Mouse (Mus musculus) bone marrow macrophage, adult 2 months (primary cell): ENCODE measurements at regions not wholly inside any gene's neighbourhood (a gene's known extent, or its start where the extent isn't known, plus 50 kb on each side); places are given as distances from the start of the nearest gene placed in this dataset.

Experiments
- H3K27ac ChIP-seq: 2 replicates; pipeline ENCODE4 v1.5.1; 2012; ENCODE audit warnings: low read depth, low read length; ENCODE audit not compliant: insufficient read depth
- H3K4me1 ChIP-seq: 2 replicates; pipeline ENCODE4 v1.6.1; 2012; ENCODE audit warnings: low read length; ENCODE audit not compliant: control insufficient read depth, insufficient read depth
- H3K4me3 ChIP-seq: 2 replicates; pipeline ENCODE4 v1.5.1; 2012; ENCODE audit warnings: mild to moderate bottlenecking, low read length, moderate library complexity; ENCODE audit not compliant: insufficient read depth
- CTCF ChIP-seq: IDR thresholded peaks from 2 replicates; pipeline ENCODE4 v1.5.1; 2012; ENCODE audit warnings: low read depth, mild to moderate bottlenecking, low read length, moderate library complexity
- POLR2A ChIP-seq: IDR thresholded peaks from 2 replicates; pipeline ENCODE4 v1.6.1; 2012; ENCODE audit warnings: mild to moderate bottlenecking, low read depth, low read length, borderline replicate concordance

- TF ChIP-seq POLR2A (no peak), CTCF (no peak)
- Histone ChIP-seq H3K4me3 (no peak overlapping the region), H3K4me1 (no peaks in the 10 kb centered on the region), H3K27ac (no peak overlapping the region)
These were observed 72.7 kb upstream of the Pax2 start for GRCm38 (mm10) chr19:44683191-44683590.

DNA sequence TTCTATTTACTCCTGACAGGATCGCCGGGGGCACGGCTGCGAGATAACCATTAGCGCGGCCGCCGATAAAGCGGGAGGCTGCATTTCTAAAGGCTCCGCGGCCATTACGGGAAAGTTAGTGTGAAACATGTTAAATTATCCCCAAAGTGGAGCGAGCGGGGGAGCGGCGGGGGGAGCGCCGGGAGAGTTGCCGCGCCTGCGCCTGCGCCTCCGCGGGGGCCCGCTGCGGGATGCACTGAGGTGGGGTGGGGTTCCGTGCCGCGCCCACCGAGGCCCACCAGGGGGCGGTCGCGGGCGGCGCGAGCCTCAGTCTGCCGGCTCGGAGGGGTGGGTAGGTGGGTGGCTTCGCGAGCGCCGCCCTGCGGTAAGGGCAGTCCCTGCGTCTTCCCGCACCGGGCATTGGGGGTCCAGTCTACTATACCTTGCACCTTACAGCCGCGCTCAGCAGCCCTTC lies 71.8 kb upstream of the Pax2 start:
- Histone ChIP-seq H3K27ac (no peak overlapping the region), H3K4me1 (no peaks in the 10 kb centered on the region), H3K4me3 (no peak overlapping the region)

GRCm38 (mm10) chr19:44686061-44686460 lies 69.8 kb upstream of the Pax2 start:
- TF ChIP-seq POLR2A (no peak), CTCF (no peak)

More for the DNA sequence above, 71.8 kb upstream of the Pax2 start:
- TF ChIP-seq POLR2A = no peak
- TF ChIP-seq CTCF = 0 out of 2 replicates have a peak, but pooled peaks have one; percentile 24

GRCm38 (mm10) chr19:44692396-44692795 lies 63.4 kb upstream of the Pax2 start:
- Histone ChIP-seq H3K27ac (no peak overlapping the region), H3K4me3 (no peak overlapping the region), H3K4me1 (no peaks in the 10 kb centered on the region)
- no peak for TF ChIP-seq CTCF
- TF ChIP-seq POLR2A = no peak

More at GRCm38 (mm10) chr19:44686061-44686460, 69.8 kb upstream of the Pax2 start:
- Histone ChIP-seq H3K27ac (no peak overlapping the region), H3K4me1 (no peaks in the 10 kb centered on the region), H3K4me3 (no peak overlapping the region)

DNA sequence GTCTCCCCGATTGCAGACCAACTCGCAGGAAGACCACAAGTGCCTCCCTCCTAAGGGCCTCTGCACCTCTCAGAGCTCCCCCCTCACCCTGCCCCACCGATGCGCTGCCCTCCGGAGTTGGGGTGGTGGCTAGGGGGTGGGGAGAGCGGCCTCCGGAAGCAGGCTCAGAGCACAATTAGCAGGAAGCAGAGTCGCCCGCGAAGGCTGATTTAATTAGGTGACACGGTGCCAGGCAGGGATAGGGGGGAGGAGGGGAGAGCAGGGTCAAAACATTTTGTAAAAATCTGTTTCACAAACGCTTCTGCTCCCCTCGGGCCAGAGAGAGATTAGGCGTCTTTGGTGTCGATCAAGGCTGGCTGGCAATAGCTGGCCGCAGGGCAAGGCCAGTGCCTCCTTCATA lies 63.0 kb upstream of the Pax2 start:
- Histone ChIP-seq H3K27ac (no peak overlapping the region), H3K4me1 (no peaks in the 10 kb centered on the region), H3K4me3 (no peak overlapping the region)
- TF ChIP-seq CTCF (no peak), POLR2A (no peak)

DNA sequence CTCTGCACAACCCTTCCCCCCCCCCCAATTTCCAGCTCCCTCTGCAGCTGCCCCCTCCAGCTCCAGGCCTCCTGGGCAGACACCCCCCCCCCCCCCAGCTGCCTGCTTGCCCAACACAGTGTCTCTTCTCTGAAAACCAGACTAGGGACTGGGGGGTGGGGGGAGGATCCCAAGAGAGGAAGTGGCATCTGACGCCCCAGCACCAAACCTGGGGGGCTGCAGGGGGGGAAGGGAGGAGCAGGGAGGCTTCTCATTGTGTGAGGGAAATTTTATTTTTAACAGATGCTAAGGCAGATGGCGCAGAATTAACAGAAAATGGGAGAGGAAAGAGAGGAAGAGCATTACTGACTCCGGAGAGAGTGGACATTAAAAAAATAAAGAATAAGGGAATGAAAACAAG lies 60.5 kb upstream of the Pax2 start:
- Histone ChIP-seq H3K27ac (no peak overlapping the region), H3K4me3 (no peak overlapping the region), H3K4me1 (no peaks in the 10 kb centered on the region)
- TF ChIP-seq POLR2A = no peak

DNA sequence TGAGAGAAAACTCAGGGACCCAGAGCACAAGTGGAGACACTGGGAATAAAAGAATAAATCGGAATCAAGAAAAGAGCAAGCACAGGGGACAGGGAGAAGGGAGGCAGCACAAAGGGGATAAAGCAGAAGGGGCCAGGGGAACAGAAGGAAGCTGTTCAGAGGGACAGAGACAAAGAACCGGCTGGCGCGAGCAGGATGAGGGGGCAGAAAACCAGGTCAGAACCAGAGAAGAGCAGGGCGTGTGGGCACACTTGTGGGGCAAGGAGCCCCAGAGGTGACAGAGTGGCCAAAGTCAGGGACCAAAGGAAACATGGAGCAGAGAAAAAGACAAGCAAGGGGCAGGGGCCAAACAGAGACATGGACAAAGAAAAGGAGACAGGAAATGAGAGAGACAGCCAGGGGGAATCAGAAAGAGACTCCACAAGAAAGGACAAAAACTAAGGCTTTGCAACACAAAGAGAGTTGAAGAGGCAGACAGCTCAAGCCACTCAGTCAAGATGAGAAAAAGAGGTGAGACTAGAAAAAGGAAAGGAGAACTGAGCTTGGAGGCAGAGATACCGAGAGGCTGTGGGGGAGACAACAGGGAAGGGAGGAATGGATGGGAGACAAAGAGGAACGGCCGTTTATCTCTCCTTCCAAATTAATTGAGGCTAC lies 59.7 kb upstream of the Pax2 start:
- Histone ChIP-seq H3K4me3 (no peak overlapping the region), H3K4me1 (no peaks in the 10 kb centered on the region), H3K27ac (no peak overlapping the region)
- TF ChIP-seq CTCF = no peak

DNA sequence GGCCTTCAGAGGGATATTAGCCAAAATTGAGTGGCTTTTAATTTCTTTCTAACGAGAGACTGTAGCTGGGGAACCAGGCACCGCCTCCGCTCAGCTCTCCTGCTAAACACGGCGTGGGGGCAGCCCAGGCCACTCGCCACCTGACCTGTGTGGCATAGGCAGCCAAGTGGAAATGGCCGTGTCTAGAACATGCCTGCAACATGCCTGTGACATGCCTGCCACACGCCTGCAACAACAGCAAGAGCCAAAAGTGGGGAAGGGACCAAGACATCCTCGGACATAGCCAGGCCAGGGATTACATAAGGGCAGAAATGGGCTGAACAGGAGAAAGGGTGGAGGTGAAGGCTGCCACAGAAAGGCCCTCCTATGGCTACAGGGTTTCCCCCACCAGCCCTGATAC lies 59.1 kb upstream of the Pax2 start:
- no peak overlapping the region for H3K27ac ChIP-seq
- no peak overlapping the region for H3K4me3 ChIP-seq
- TF ChIP-seq CTCF (no peak), POLR2A (no peak)
- H3K4me1 ChIP-seq = no peaks in the 10 kb centered on the region

GRCm38 (mm10) chr19:44698382-44699256 lies 57.2 kb upstream of the Pax2 start:
- H3K27ac ChIP-seq = no peak overlapping the region
- no peaks in the 10 kb centered on the region for H3K4me1 ChIP-seq
- no peak overlapping the region for H3K4me3 ChIP-seq
- no peak for TF ChIP-seq POLR2A
- no peak for TF ChIP-seq CTCF
